Mouse (Mus musculus): ENCODE results near the gene Trip6.

DNA sequence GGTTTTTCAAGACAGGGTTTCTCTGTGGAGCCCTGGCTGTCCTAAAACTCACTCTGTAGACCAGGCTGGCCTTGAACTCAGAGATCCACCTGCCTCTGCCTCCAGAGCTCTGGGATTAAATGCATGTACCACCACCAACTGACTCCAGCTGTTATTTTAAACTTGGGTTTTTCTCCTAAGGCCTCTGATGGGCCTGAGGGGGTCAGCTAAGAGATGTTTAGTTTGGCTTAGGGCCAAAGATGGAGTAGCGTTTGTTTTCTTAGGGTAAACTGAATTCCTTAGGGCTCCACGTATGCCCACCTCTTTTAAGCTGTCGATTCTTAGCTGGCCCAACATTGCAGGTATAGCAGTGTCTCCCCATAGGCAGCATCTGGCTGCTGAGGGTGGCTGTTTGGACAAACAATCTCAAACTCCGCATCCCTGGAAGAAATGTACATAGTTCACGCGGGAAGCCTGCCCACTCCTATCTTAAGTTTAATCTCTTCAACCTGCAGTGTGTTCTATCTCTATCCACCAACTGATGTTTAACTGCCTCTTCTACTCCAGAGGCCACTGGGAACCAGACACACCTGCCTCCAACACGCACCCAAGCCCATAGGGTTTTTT lies 28.3 kb upstream of the Trip6 start:
- TF ChIP-seq CTCF (IDR thresholded peaks at IDR 0.05): no peak
- TF ChIP-seq EP300 (IDR thresholded peaks at IDR 0.05): no peak

Data from lung, postnatal 0 days (tissue).